Mouse (Mus musculus) ES-E14 (cell line): ENCODE measurements around the gene Exd2. TPM values are rescaled to one million over a fixed set of nuclear protein-coding genes. Genes with fewer than 3 reads are reported as not detected.

Experiments
- DNase-seq: peaks from one replicate; pipeline ENCODE4 v3.0.0-alpha.2; 2013; ENCODE audit warnings: low read depth, low spot score
- H3K27ac ChIP-seq: 2 replicates; pipeline ENCODE4 v1.5.1; 2012; ENCODE audit warnings: low read depth, mild to moderate bottlenecking, low read length, moderate library complexity, mixed read lengths; ENCODE audit not compliant: poor library complexity, insufficient read depth, severe bottlenecking
- H3K36me3 ChIP-seq: 2 replicates; pipeline ENCODE4 v1.6.1; 2012; ENCODE audit warnings: mild to moderate bottlenecking, low read length, moderate library complexity, mixed read lengths; ENCODE audit not compliant: control insufficient read depth, poor library complexity, insufficient read depth, severe bottlenecking
- H3K4me1 ChIP-seq, 2 experiments: fragments of 150-350 bp in 1 of 2; sonication (generic) in 1 of 2; 2 replicates each; pipeline ENCODE4 v1.6.1; 2012; ENCODE audit warnings: low read length in 2 of 2, mild to moderate bottlenecking in 1 of 2, mixed read lengths in 1 of 2; ENCODE audit not compliant: control insufficient read depth in 2 of 2, insufficient read depth in 2 of 2, poor library complexity in 1 of 2
- H3K4me3 ChIP-seq, 2 experiments: fragments of 150-350 bp in 1 of 2; sonication (generic) in 1 of 2; 2 replicates each; pipeline ENCODE4 v1.5.1; 2012; ENCODE audit warnings: low read length in 2 of 2, low read depth in 1 of 2, mild to moderate bottlenecking in 1 of 2, mixed read lengths in 1 of 2; ENCODE audit not compliant: insufficient read depth in 1 of 2, poor library complexity in 1 of 2, severe bottlenecking in 1 of 2
- H3K9ac ChIP-seq: 2 replicates; pipeline ENCODE4 v1.6.1; 2012; ENCODE audit warnings: low read depth, mild to moderate bottlenecking, low read length, mixed read lengths; ENCODE audit not compliant: poor library complexity, insufficient read depth, severe bottlenecking
- H3K9me3 ChIP-seq: fragments of 150-350 bp; sonication (generic); 2 replicates; pipeline ENCODE4 v1.6.1; 2012; ENCODE audit warnings: low read depth, mild to moderate bottlenecking, low read length; ENCODE audit not compliant: control insufficient read depth, insufficient read depth
- CHD2 ChIP-seq: IDR thresholded peaks from 2 replicates; pipeline ENCODE4 v1.6.1; 2014; ENCODE audit warnings: mild to moderate bottlenecking, low read depth, low read length, inconsistent platforms
- HCFC1 ChIP-seq: IDR thresholded peaks from 2 replicates; pipeline ENCODE4 v1.6.1; 2012; ENCODE audit warnings: low read length, inconsistent platforms, borderline replicate concordance; ENCODE audit not compliant: insufficient read depth
- MAFK ChIP-seq: IDR thresholded peaks from 2 replicates; pipeline ENCODE4 v1.6.1; 2014; ENCODE audit warnings: mild to moderate bottlenecking, low read depth, low read length, inconsistent platforms; ENCODE audit not compliant: insufficient read depth
- ZC3H11A ChIP-seq: IDR thresholded peaks from 2 replicates; pipeline ENCODE4 v1.6.1; 2012; ENCODE audit warnings: low read depth, mild to moderate bottlenecking, inconsistent platforms, low read length, borderline replicate concordance
- ZNF384 ChIP-seq: IDR thresholded peaks from 2 replicates; pipeline ENCODE4 v1.6.1; 2012; ENCODE audit warnings: low read depth, low read length, inconsistent platforms
- in situ Hi-C, 2 experiments: fragments of 600-800 bp; cut with MboI; formaldehyde crosslinking; loops; one replicate each; pipeline ENCODE4 v1.15.1; 2025; ENCODE audit warnings: low sequenced_read_pairs in 2 of 2, inconsistent platforms in 1 of 2; ENCODE audit not compliant: unreplicated experiment in 2 of 2
- total RNA-seq: library from RNA; depleted of rRNA; stranded (reverse); fragments of 300-350 nt; gene quantifications from 2 replicates; pipeline ENCODE4 v1.2.3, GENCODE M21; 2012

Exd2 gene
- total RNA-seq, 1 experiment: 34.8 TPM

- TF ChIP-seq CHD2 (no peak), HCFC1 (no peak), ZC3H11A (no peak), ZNF384 (no peak), MAFK (no peak)
- peak overlapping the region; percentile 65 for H3K9ac ChIP-seq
- no peak overlapping the region for H3K27ac ChIP-seq
- in situ Hi-C loops: no loop called here
- H3K4me3 ChIP-seq: peak overlapping the region; percentile 80 to 87
- no peaks in the 10 kb centered on the region for H3K9me3 ChIP-seq
- H3K4me1 ChIP-seq: peaks cover under 1 to 3% of the 10 kb centered on the region in 2 experiments; a peak in 1 of 4 replicates
- H3K36me3 ChIP-seq: no peaks in the 10 kb centered on the region
- peak; percentile 30 for DNase-seq
Observed at GRCm38 (mm10) chr12:80518757-80519620, 56.1 kb downstream of the Exd2 start.

GRCm38 (mm10) chr12:80519621-80520332 is 56.9 kb downstream of the Exd2 start:
- peak; percentile 44 for DNase-seq
- H3K9me3 ChIP-seq: no peaks in the 10 kb centered on the region
- in situ Hi-C loops: no loop called here
- TF ChIP-seq ZC3H11A: no peak
- TF ChIP-seq ZNF384: no peak
- TF ChIP-seq CHD2: no peak
- TF ChIP-seq MAFK: no peak
- no peak for TF ChIP-seq HCFC1
- no peaks in the 10 kb centered on the region for H3K36me3 ChIP-seq
- peak overlapping the region; percentile 65 for H3K9ac ChIP-seq
- no peak overlapping the region for H3K27ac ChIP-seq
- H3K4me3 ChIP-seq: peak overlapping the region; percentile 80 to 87
- peaks cover 3 to 4% of the 10 kb centered on the region in 2 experiments; a peak in 2 of 4 replicates for H3K4me1 ChIP-seq

DNA sequence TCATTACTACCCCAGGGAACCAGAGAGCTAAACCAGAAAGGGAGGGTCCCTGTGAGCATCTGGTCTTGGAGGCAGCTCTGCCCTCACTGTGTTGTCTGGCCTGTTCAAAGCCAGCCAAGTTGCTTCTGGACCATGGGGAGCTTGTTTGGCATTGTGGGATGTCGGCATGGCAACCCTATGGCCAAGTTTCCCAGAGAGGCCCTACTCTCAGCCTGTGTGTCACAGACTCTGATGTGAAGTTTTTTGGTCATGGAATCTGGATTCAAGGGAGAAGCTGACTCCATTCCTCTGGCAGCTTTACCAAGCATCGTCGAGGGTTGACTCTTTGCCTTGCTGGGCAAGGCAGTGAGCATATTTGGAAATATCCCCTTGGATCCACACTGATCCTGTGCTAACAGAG is 59.1 kb downstream of the Exd2 start:
- in situ Hi-C loops: no loop called here
- Histone ChIP-seq H3K4me3 (no peak overlapping the region), H3K9me3 (no peaks in the 10 kb centered on the region), H3K4me1 (peaks cover 3 to 11% of the 10 kb centered on the region in 2 experiments; a peak in 2 of 4 replicates), H3K27ac (no peak overlapping the region), H3K36me3 (no peaks in the 10 kb centered on the region), H3K9ac (no peak overlapping the region)
- TF ChIP-seq ZNF384 (no peak), HCFC1 (no peak), ZC3H11A (no peak), CHD2 (no peak), MAFK (no peak)
- DNase-seq: no peak

DNA sequence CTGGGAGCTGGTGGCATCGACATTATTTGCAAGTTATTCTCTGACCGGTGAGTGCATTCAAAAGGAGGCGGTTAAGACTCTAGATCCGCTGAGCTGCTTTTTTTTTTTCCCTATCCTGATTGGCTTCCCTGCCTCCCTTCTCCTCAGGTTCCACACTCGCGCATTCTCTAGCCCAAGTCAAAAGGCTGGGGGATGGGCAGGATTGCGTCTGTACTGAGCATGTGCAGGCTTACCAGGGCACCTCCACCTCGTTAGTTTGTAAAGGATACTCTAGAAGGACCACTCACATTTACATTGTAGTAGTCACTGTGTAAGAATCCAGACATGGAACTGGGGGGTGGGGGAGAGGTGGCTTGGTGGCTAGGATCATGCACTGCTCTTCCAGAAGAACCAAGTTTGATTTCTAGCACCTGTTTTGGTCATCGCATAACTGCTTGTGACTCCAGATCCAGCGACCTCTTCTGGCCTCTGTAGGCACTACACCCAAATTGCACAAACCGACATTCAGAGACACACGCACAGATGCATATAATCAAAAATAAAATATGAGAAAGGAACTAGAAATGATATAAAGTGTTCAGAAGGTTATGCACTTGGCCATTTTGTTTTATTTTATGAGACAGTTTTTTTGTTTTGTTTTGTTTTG is 61.5 kb downstream of the Exd2 start:
- Histone ChIP-seq H3K4me1 (peaks cover 3 to 11% of the 10 kb centered on the region in 2 experiments; a peak in 2 of 4 replicates), H3K27ac (no peak overlapping the region), H3K36me3 (no peaks in the 10 kb centered on the region), H3K9ac (no peak overlapping the region), H3K9me3 (no peaks in the 10 kb centered on the region), H3K4me3 (peak overlapping the region; percentile 2 to 48; a peak in 3 of 4 replicates)
- in situ Hi-C loops: no loop called here
- TF ChIP-seq MAFK (no peak), HCFC1 (no peak), ZNF384 (no peak; the same call in 1 of the 2 replicates), CHD2 (no peak), ZC3H11A (no peak)
- peak; percentile 82 for DNase-seq
